14 mouse cellular contexts compared by ENCODE assay signal in the genomic region with DNA sequence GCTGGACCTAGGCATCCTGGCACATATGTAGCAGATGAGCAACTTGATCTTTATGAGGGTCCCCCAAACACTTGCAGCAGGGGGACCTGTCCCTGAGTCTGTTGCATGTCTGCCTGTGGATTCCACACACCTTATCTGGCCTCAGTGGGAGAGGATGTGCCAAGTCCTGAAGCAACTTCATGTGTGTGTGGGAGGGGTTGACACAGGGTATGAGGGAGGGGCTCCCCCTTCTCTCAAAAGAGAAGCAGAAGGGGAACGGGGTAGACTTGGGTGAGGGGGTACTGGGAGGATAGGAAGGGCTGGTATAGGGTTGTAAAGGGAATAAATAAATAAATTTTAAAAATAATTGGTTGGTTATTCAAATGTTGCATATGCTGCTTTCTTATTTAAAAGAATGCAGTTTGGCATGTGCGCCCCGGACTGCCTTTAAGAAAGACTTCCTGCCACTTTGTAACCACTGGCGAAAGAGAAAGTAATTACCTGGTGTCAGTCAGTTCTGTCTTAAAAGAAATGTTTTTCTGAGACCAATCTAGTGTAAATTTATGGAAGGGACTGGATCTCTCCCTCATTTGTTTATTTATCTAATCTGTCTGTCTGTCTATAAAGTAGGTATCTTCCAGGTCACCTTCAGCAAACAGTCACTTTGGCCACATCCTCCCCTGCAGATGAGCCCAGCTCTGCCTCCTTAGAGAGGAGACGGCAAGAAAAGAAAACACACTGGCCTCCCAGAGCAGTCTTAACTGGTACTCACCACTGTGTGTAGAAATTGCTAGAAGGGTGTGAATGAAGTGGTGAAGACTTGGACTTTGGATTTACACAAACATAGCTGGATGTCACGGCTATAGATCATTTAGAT. TPM values are rescaled to one million over a fixed set of nuclear protein-coding genes. Genes with fewer than 3 reads are reported as not detected.
DNase-seq lines count a peak whose midpoint lies in the region; ATAC-seq lines count a peak whose summit lies in the region.
"Had no signal": no experiment of that assay in that cellular context is flagged by ENCODE, and none has a peak within 500 bp of the region (broad histone marks: within the 10 kb centered on the region; RNA-seq: fewer than 3 reads in every experiment).

No protein-coding gene starts in this region.

- DNase-seq in liver, embryonic 11.5 days (ENCODE audit: low spot score), result no peak
- no peak for DNase-seq in liver
- peak; percentile 34 for DNase-seq in T-cell, adult 2 months (ENCODE audit: low spot score)
- DNase-seq in natural killer cell, adult 2 months (ENCODE audit: low spot score in 2 of 2), result peak; percentile 13 to 19
- DNase-seq in layer of hippocampus, adult 18-20 months (ENCODE audit: low spot score in 2 of 2), result no peak
- DNase-seq in cerebellum, postnatal 25 days, result no peak
- no peak for DNase-seq in kidney, adult 11 months
- DNase-seq: cerebellum, postnatal 36 days; heart, adult 2 months; kidney, postnatal 4 days; retina, postnatal 1 day had no signal

- ATAC-seq in liver, embryonic 11.5 days (replicated peaks; ENCODE audit: low FRiP score), result peak; percentile 76
- ATAC-seq in intestine, embryonic 16.5 days, result peak; percentile 62; the same call in 1 of the 2 replicates

- 44% methylated on average over 6 of the region's 6 CpGs for WGBS in liver, embryonic 11.5 days
- WGBS in intestine, embryonic 16.5 days, result 52% methylated on average over 6 of the region's 6 CpGs

- H3K4me3 ChIP-seq in liver, embryonic 11.5 days (ENCODE audit: low read depth, low read length), result no peak overlapping the region; the same call in 1 of the 2 replicates
- no peak overlapping the region for H3K4me3 ChIP-seq in intestine, embryonic 16.5 days (ENCODE audit: low read length)
- H3K4me3 ChIP-seq: embryonic facial prominence, embryonic 15.5 days; heart, adult 2 months; hindbrain, embryonic 12.5 days had no signal

- H3K4me2 ChIP-seq in liver, embryonic 11.5 days, result peak overlapping the region; percentile 55
- no peak overlapping the region for H3K4me2 ChIP-seq in intestine, embryonic 16.5 days (ENCODE audit: low read depth, low read length)
- H3K4me2 ChIP-seq: embryonic facial prominence, embryonic 15.5 days; hindbrain, embryonic 12.5 days had no signal

- peak overlapping the region; percentile 78 for H3K27ac ChIP-seq in liver, embryonic 11.5 days (ENCODE audit: low read depth, low read length)
- H3K27ac ChIP-seq in intestine, embryonic 16.5 days (ENCODE audit: low read length), result no peak overlapping the region
- H3K27ac ChIP-seq: embryonic facial prominence, embryonic 15.5 days; heart, adult 2 months; hindbrain, embryonic 12.5 days had no signal

- H3K4me1 ChIP-seq in liver, embryonic 11.5 days (replicated peaks; ENCODE audit: control insufficient read depth, insufficient read depth, low read length), result peaks cover 10% of the 10 kb centered on the region
- H3K4me1 ChIP-seq in intestine, embryonic 16.5 days (ENCODE audit: control insufficient read depth, insufficient read depth, low read length), result peaks cover 6% of the 10 kb centered on the region; the same call in 1 of the 2 replicates
- H3K4me1 ChIP-seq: embryonic facial prominence, embryonic 15.5 days; hindbrain, embryonic 12.5 days had no signal

- no peaks in the 10 kb centered on the region for H3K9me3 ChIP-seq in liver, embryonic 11.5 days (ENCODE audit: control insufficient read depth, low read length)
- no peaks in the 10 kb centered on the region for H3K9me3 ChIP-seq in intestine, embryonic 16.5 days (ENCODE audit: control insufficient read depth, low read length)
- H3K9me3 ChIP-seq: embryonic facial prominence, embryonic 15.5 days; hindbrain, embryonic 12.5 days had no signal

- no peaks in the 10 kb centered on the region for H3K36me3 ChIP-seq in liver, embryonic 11.5 days (ENCODE audit: control insufficient read depth, insufficient read depth, low read length)
- no peaks in the 10 kb centered on the region for H3K36me3 ChIP-seq in intestine, embryonic 16.5 days (ENCODE audit: control insufficient read depth, insufficient read depth, low read length)
- H3K36me3 ChIP-seq: embryonic facial prominence, embryonic 15.5 days; hindbrain, embryonic 12.5 days had no signal

- H3K9ac ChIP-seq in liver, embryonic 11.5 days (ENCODE audit: low read depth, low read length), result peak overlapping the region; percentile 27
- no peak overlapping the region for H3K9ac ChIP-seq in intestine, embryonic 16.5 days (ENCODE audit: low read depth, low read length)
- H3K9ac ChIP-seq: embryonic facial prominence, embryonic 15.5 days; hindbrain, embryonic 12.5 days had no signal

- no peaks in the 10 kb centered on the region for H3K27me3 ChIP-seq in liver, embryonic 11.5 days (replicated peaks; ENCODE audit: control insufficient read depth, insufficient read depth, low read length)
- no peaks in the 10 kb centered on the region for H3K27me3 ChIP-seq in intestine, embryonic 16.5 days (replicated peaks; ENCODE audit: control insufficient read depth, insufficient read depth, low read length)
- H3K27me3 ChIP-seq: embryonic facial prominence, embryonic 15.5 days; hindbrain, embryonic 12.5 days had no signal

RNA-seq across cellular contexts. Expression of a gene that starts 27.2 kb away (rescaled TPM):
- polyA plus RNA-seq in liver, embryonic 11.5 days (2014; fragmentation: Nextera tagmentation; extraction: Ambion mirVana), result 27.8 and 29.4 TPM in 2 replicates
- polyA plus RNA-seq in intestine, embryonic 16.5 days (2015; fragmentation: Nextera tagmentation; extraction: Ambion mirVana), result 13.7 and 14.3 TPM in 2 replicates
- total RNA-seq in layer of hippocampus, adult 18-20 months (2021), result 10 to 100 TPM; 21.4 to 21.7 TPM

Comparison
In these comparisons a context has a peak if more than half of its experiments do, and no peak if none do; other contexts are left out.
1. DNase-seq: peak in T-cell, adult 2 months (single experiment) and natural killer cell, adult 2 months (2 of 2); none in liver, embryonic 11.5 days (single experiment), liver (single experiment), layer of hippocampus, adult 18-20 months (0 of 2), cerebellum, postnatal 25 days (0 of 2) and kidney, adult 11 months (single experiment).